ENCODE assay signal across 8 mouse cellular contexts in the genomic region with DNA sequence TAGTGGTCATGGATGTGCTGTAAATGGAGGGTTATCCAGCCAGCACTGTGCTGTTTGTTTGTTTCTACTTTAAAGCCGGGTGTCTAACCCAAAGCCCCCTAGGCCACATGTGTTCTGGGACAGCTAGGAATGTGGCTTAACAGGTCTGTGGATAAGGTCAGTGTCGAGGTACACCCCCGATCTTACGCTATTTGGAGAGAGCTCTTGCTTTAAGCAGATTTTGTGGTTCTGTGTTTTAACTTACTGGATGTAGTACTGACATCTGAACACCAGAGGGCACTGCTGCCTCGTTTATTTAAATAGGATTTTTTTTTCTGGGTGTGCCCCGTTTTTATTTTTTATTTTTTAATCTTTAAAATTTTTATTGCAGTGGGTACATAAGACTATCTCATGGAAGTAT. TPM values are rescaled to one million over a fixed set of nuclear protein-coding genes. Genes with fewer than 3 reads are reported as not detected.
A peak's percentile ranks its signal among the peaks of the same experiment; 100 is the strongest.
DNase-seq lines count a peak whose midpoint lies in the region; ATAC-seq and TF ChIP-seq lines count a peak whose summit lies in the region.

No protein-coding gene starts in this region.

- WGBS in hindbrain, embryonic 11.5 days: 27% methylated on average over 6 of the region's 6 CpGs
- WGBS in hindbrain, embryonic 13.5 days: 25% methylated on average over 6 of the region's 6 CpGs

- no peaks in the 10 kb centered on the region for H3K4me1 ChIP-seq in hindbrain, embryonic 11.5 days (replicated peaks; ENCODE audit: control insufficient read depth, insufficient read depth, low read length)
- H3K4me1 ChIP-seq in hindbrain, embryonic 13.5 days (replicated peaks): no peaks in the 10 kb centered on the region
- H3K4me1 ChIP-seq in cortical plate, adult 2 months (ENCODE audit: control insufficient read depth, insufficient read depth, low read length): no peaks in the 10 kb centered on the region

- no peak for TF ChIP-seq POLR2A in cortical plate, adult 2 months (IDR thresholded peaks at IDR 0.05; ENCODE audit: extremely low read depth, insufficient read depth, low read length)

- H3K27ac ChIP-seq in hindbrain, embryonic 11.5 days (ENCODE audit: low read depth, low read length): no peak overlapping the region
- no peak overlapping the region for H3K27ac ChIP-seq in hindbrain, embryonic 13.5 days
- no peak overlapping the region for H3K27ac ChIP-seq in cortical plate, adult 2 months (ENCODE audit: insufficient read depth, low read length)

- peak; percentile 24; the same call in 1 of the 2 replicates for TF ChIP-seq CTCF in cortical plate, adult 2 months (IDR thresholded peaks at IDR 0.05; ENCODE audit: extremely low read depth, insufficient read depth, low read length)

- no peak overlapping the region for H3K4me2 ChIP-seq in hindbrain, embryonic 11.5 days (replicated peaks; ENCODE audit: low read depth, low read length)
- no peak overlapping the region for H3K4me2 ChIP-seq in hindbrain, embryonic 13.5 days

- no peaks in the 10 kb centered on the region for H3K9me3 ChIP-seq in hindbrain, embryonic 11.5 days (ENCODE audit: control insufficient read depth, low read length)
- H3K9me3 ChIP-seq in hindbrain, embryonic 13.5 days: no peaks in the 10 kb centered on the region

- ATAC-seq in hindbrain, embryonic 11.5 days (ENCODE audit: low FRiP score): no peak
- no peak for ATAC-seq in hindbrain, embryonic 13.5 days (ENCODE audit: low FRiP score)
- ATAC-seq in megakaryocyte progenitor cell, adult 5-6 weeks (replicated peaks; ENCODE audit: poor library complexity): peak; percentile 35
- ATAC-seq in monocyte, adult 5-6 weeks (replicated peaks; ENCODE audit: insufficient number of reproducible peaks, low FRiP score, low TSS enrichment, poor library complexity, severe bottlenecking): no peak

- no peaks in the 10 kb centered on the region for H3K27me3 ChIP-seq in hindbrain, embryonic 11.5 days (ENCODE audit: control insufficient read depth, insufficient read depth, low read length)
- no peaks in the 10 kb centered on the region for H3K27me3 ChIP-seq in hindbrain, embryonic 13.5 days

- H3K9ac ChIP-seq in hindbrain, embryonic 11.5 days (ENCODE audit: low read depth, low read length): no peak overlapping the region
- H3K9ac ChIP-seq in hindbrain, embryonic 13.5 days: no peak overlapping the region

- peak; percentile 75 for DNase-seq in hindbrain, embryonic 11.5 days (ENCODE audit: low spot score)
- DNase-seq in thymus, postnatal 25 days: peak; percentile 26
- DNase-seq in thymus, adult 18-20 months: no peak
- no peak for DNase-seq in frontal cortex, postnatal 14 days (ENCODE audit: low spot score in 2 of 2)

- no peak overlapping the region for H3K4me3 ChIP-seq in hindbrain, embryonic 11.5 days (ENCODE audit: low read depth, low read length)
- H3K4me3 ChIP-seq in hindbrain, embryonic 13.5 days: no peak overlapping the region
- peak overlapping the region; percentile 32; the same call in 1 of the 2 replicates for H3K4me3 ChIP-seq in cortical plate, adult 2 months (ENCODE audit: insufficient read depth, low read length)

- no peaks in the 10 kb centered on the region for H3K36me3 ChIP-seq in hindbrain, embryonic 11.5 days (ENCODE audit: control insufficient read depth, insufficient read depth, low read length)
- no peaks in the 10 kb centered on the region for H3K36me3 ChIP-seq in hindbrain, embryonic 13.5 days

RNA-seq across cellular contexts. Expression of a gene that starts 21.2 kb away (rescaled TPM):
- polyA plus RNA-seq in hindbrain, embryonic 11.5 days (2014; fragmentation: Nextera tagmentation; extraction: Ambion mirVana): 9.2 and 9.7 TPM in 2 replicates
- 2.3 and 2.5 TPM in 2 replicates for polyA plus RNA-seq in hindbrain, embryonic 13.5 days (2015; fragmentation: Nextera tagmentation; extraction: Ambion mirVana)
- 5.4 and 7.4 TPM in 2 replicates for polyA plus RNA-seq in cortical plate, adult 2 months (2012; rRNA removed)
- 33.6 and 39.1 TPM in 2 replicates for total RNA-seq in megakaryocyte progenitor cell, adult 5-6 weeks (2015)
- 12.7 and 13.7 TPM in 2 replicates for total RNA-seq in megakaryocyte progenitor cell, adult 5-6 weeks (2017)
- total RNA-seq in monocyte, adult 5-6 weeks (2017): 52.9 to 98.6 TPM (median 54.2 TPM) in 3 replicates

RNA-seq across cellular contexts. Expression of a gene that starts 29.4 kb away (rescaled TPM):
- polyA plus RNA-seq in hindbrain, embryonic 11.5 days (2014; fragmentation: Nextera tagmentation; extraction: Ambion mirVana): 0.51 and 0.98 TPM in 2 replicates
- 0.40 and 0.45 TPM in 2 replicates for polyA plus RNA-seq in hindbrain, embryonic 13.5 days (2015; fragmentation: Nextera tagmentation; extraction: Ambion mirVana)
- polyA plus RNA-seq in cortical plate, adult 2 months (2012; rRNA removed): 0.13 and 0.23 TPM in 2 replicates
- 0.02 TPM in 1 of 2 replicates, not detected in the other for total RNA-seq in megakaryocyte progenitor cell, adult 5-6 weeks (2015)
- not detected in 2 replicates for total RNA-seq in megakaryocyte progenitor cell, adult 5-6 weeks (2017)
- not detected in 3 replicates for total RNA-seq in monocyte, adult 5-6 weeks (2017)

Comparison
In these comparisons a context has a peak if more than half of its experiments do, and no peak if none do; other contexts are left out.
1. DNase-seq: peak in hindbrain, embryonic 11.5 days (single experiment) and thymus, postnatal 25 days (single experiment); none in thymus, adult 18-20 months (0 of 2) and frontal cortex, postnatal 14 days (0 of 2).